Mouse (Mus musculus) C2C12 (cell line): Measurements from ENCODE around the gene 1810049J17Rik.

Experiments
- MAX ChIP-seq: IDR thresholded peaks from one replicate; pipeline ENCODE4 v1.6.1; 2011; ENCODE audit warnings: mild to moderate bottlenecking, control low read depth
- USF1 ChIP-seq: IDR thresholded peaks from one replicate; pipeline ENCODE4 v1.6.1; 2011; ENCODE audit warnings: low read depth, mild to moderate bottlenecking, control low read depth, moderate library complexity

DNA sequence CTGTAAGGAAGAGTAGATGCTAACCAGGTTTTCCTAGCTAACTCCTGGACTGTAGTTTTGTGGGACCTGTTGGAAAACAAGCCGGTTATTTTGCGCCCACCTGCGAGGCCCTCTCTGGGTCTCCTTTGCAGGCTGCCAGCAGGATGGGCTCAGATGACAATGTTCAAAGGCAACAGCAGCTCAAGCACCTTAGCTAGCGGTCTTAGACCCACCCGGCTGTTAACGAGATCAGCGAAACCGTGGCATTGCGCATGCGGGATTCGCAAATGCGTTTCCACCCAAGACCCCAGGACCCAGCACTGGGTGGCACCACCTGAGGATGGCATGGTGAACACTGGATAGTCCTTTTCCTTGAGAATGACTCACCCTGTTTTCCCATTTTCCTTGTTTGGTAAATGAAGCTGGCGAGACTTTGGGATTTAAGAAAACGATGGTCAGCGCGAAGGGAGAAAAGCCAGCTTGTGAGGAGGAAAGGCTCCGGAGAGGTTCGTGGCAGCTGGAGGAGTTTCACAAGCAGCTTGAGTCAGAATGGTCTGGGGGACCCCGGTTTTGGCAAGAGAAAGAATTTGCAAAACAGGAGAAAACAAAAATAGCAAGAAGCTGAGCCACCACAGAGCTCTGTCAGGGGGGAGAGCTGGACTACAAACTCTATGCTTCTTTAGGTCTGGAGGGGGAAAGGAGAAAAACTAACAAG lies 39.0 kb upstream of the 1810049J17Rik start:
- TF ChIP-seq MAX: no peak
- no peak for TF ChIP-seq USF1
